ENCODE assay signal across 9 mouse cellular contexts in genomic region chr1:89930551-89930950, GRCm38 (mm10). TPM values are rescaled to one million over a fixed set of nuclear protein-coding genes. Genes with fewer than 3 reads are reported as not detected.
A peak's percentile ranks its signal among the peaks of the same experiment; 100 is the strongest.
DNase-seq lines count a peak whose midpoint lies in the region; ATAC-seq and TF ChIP-seq lines count a peak whose summit lies in the region.
"Had no signal": no experiment of that assay in that cellular context is flagged by ENCODE, and none has a peak within 500 bp of the region (broad histone marks: within the 10 kb centered on the region; RNA-seq: fewer than 3 reads in every experiment).

No protein-coding gene starts in this region.

- H3K4me1 ChIP-seq in embryonic facial prominence, embryonic 13.5 days = peaks cover 51% of the 10 kb centered on the region
- peaks cover 15% of the 10 kb centered on the region for H3K4me1 ChIP-seq in intestine, embryonic 14.5 days (replicated peaks; ENCODE audit: control insufficient read depth, insufficient read depth, low read length)
- H3K4me1 ChIP-seq in neural tube, embryonic 12.5 days = peaks cover 59% of the 10 kb centered on the region

- H3K4me3 ChIP-seq in left cerebral cortex, adult 2 months = 0 out of 2 replicates have a peak overlapping the region, but pooled peaks have one; percentile 16
- H3K4me3 ChIP-seq in embryonic facial prominence, embryonic 13.5 days = peak overlapping the region; percentile 47
- peak overlapping the region; percentile 42 for H3K4me3 ChIP-seq in intestine, embryonic 14.5 days (ENCODE audit: low read depth, low read length)
- peak overlapping the region; percentile 87 for H3K4me3 ChIP-seq in neural tube, embryonic 12.5 days

- no peaks in the 10 kb centered on the region for H3K9me3 ChIP-seq in embryonic facial prominence, embryonic 13.5 days
- no peaks in the 10 kb centered on the region for H3K9me3 ChIP-seq in intestine, embryonic 14.5 days (ENCODE audit: control insufficient read depth, low read length)
- H3K9me3 ChIP-seq in neural tube, embryonic 12.5 days = no peaks in the 10 kb centered on the region

- H3K36me3 ChIP-seq in embryonic facial prominence, embryonic 13.5 days = no peaks in the 10 kb centered on the region
- no peaks in the 10 kb centered on the region for H3K36me3 ChIP-seq in intestine, embryonic 14.5 days (ENCODE audit: control insufficient read depth, insufficient read depth, low read length)
- no peaks in the 10 kb centered on the region for H3K36me3 ChIP-seq in neural tube, embryonic 12.5 days

- peak overlapping the region; percentile 58 for H3K9ac ChIP-seq in embryonic facial prominence, embryonic 13.5 days
- H3K9ac ChIP-seq in intestine, embryonic 14.5 days (ENCODE audit: low read length) = no peak overlapping the region; the same call in 1 of the 2 replicates
- H3K9ac ChIP-seq in neural tube, embryonic 12.5 days = peak overlapping the region; percentile 90

- 0 out of 2 replicates have a peak, but pooled peaks have one; percentile 17 for ATAC-seq in embryonic facial prominence, embryonic 13.5 days (ENCODE audit: insufficient number of reproducible peaks, insufficient read depth, low FRiP score, low TSS enrichment, low read depth)
- ATAC-seq in intestine, embryonic 14.5 days (replicated peaks; ENCODE audit: low FRiP score, low TSS enrichment, low read depth) = no peak
- ATAC-seq in neural tube, embryonic 12.5 days (ENCODE audit: low FRiP score, low read depth) = no peak
- no peak for ATAC-seq in inflammation-experienced regulatory T-cells, adult 6 months

- no peak for TF ChIP-seq CTCF in left cerebral cortex, adult 2 months (IDR thresholded peaks at IDR 0.05)

- peaks cover 98% of the 10 kb centered on the region for H3K27me3 ChIP-seq in embryonic facial prominence, embryonic 13.5 days
- H3K27me3 ChIP-seq in intestine, embryonic 14.5 days (replicated peaks; ENCODE audit: control insufficient read depth, insufficient read depth, low read length) = peaks cover 100% of the 10 kb centered on the region
- peaks cover 45% of the 10 kb centered on the region; the same call in 1 of the 2 replicates for H3K27me3 ChIP-seq in neural tube, embryonic 12.5 days (replicated peaks)

- WGBS in embryonic facial prominence, embryonic 13.5 days = under 1% methylated on average over 43 of the region's 45 CpGs
- under 1% methylated on average over 45 of the region's 45 CpGs for WGBS in intestine, embryonic 14.5 days
- WGBS in neural tube, embryonic 12.5 days = under 1% methylated on average over 44 of the region's 45 CpGs

- intact Hi-C loops in left cerebral cortex, adult 2 months (cut with DNase I) = no loop called here
- intact Hi-C loops in left cerebral cortex, postnatal 25 days (cut with DNase I) = no loop called here

- no peak for DNase-seq in left cerebral cortex, adult 2 months (ENCODE audit: extremely low spot score in 1 of 2, low spot score in 2 of 2)
- DNase-seq in left cerebral cortex, postnatal 25 days (ENCODE audit: low spot score in 2 of 2) = no peak
- DNase-seq in intestine, embryonic 14.5 days (ENCODE audit: low spot score) = peak; percentile 74
- DNase-seq in cerebellum, postnatal 14 days = no peak
- DNase-seq in layer of hippocampus, adult 8-10 months (ENCODE audit: low spot score in 2 of 2) = no peak

- no peak overlapping the region for H3K27ac ChIP-seq in left cerebral cortex, adult 2 months
- no peak overlapping the region for H3K27ac ChIP-seq in embryonic facial prominence, embryonic 13.5 days
- H3K27ac ChIP-seq in intestine, embryonic 14.5 days (ENCODE audit: low read depth) = no peak overlapping the region
- peak overlapping the region; percentile 75 for H3K27ac ChIP-seq in neural tube, embryonic 12.5 days

- H3K4me2 ChIP-seq in embryonic facial prominence, embryonic 13.5 days = peak overlapping the region; percentile 73
- H3K4me2 ChIP-seq in intestine, embryonic 14.5 days (ENCODE audit: low read length) = peak overlapping the region; percentile 64
- peak overlapping the region; percentile 85 for H3K4me2 ChIP-seq in neural tube, embryonic 12.5 days (replicated peaks)

RNA-seq across cellular contexts. Expression of gene Gbx2, which starts 0.4 kb away (rescaled TPM):
- under 1 TPM; 0.25 to 0.56 TPM for total RNA-seq in left cerebral cortex, adult 2 months (2021)
- under 1 TPM in 1 of 2 experiments, not detected in 1; 0.44 TPM for total RNA-seq in left cerebral cortex, postnatal 25 days (2021)
- 0.19 and 0.98 TPM in 2 replicates for polyA plus RNA-seq in embryonic facial prominence, embryonic 13.5 days (2015; fragmentation: Nextera tagmentation; extraction: Ambion mirVana)
- 0.20 TPM in 1 of 2 replicates, not detected in the other for polyA plus RNA-seq in intestine, embryonic 14.5 days (2014; fragmentation: Nextera tagmentation; extraction: Ambion mirVana)
- 78.5 and 91.6 TPM in 2 replicates for polyA plus RNA-seq in neural tube, embryonic 12.5 days (2016; fragmentation: Nextera tagmentation; extraction: Ambion mirVana)
- not detected for polyA plus RNA-seq in inflammation-experienced regulatory T-cells, adult 6 months (2017; shearing (Covaris generic))
- under 1 TPM in 1 of 4 experiments, not detected in 3; 0.20 TPM for total RNA-seq in layer of hippocampus, adult 8-10 months (2022)
- total RNA-seq: gastrocnemius, postnatal 10 days had no signal

Comparison
In these comparisons a context has a peak if more than half of its experiments do, and no peak if none do; other contexts are left out.
1. H3K4me3 ChIP-seq: peak in every context shown above with its lines; median percentile 87 in neural tube, embryonic 12.5 days; 47 in embryonic facial prominence, embryonic 13.5 days; 42 in intestine, embryonic 14.5 days; 16 in left cerebral cortex, adult 2 months.
2. RNA of gene Gbx2, which starts 0.4 kb away (polyA plus RNA-seq): 78.5 to 91.6 TPM in neural tube, embryonic 12.5 days; 0.19 to 0.98 TPM in embryonic facial prominence, embryonic 13.5 days, 0.20 TPM in intestine, embryonic 14.5 days and not detected in inflammation-experienced regulatory T-cells, adult 6 months; every median in the first group is over 10 times any median in the second.
3. Peak in every context shown above with its lines, with median percentiles within 50 percentile points of each other: H3K4me2 ChIP-seq.